Mouse (Mus musculus) bone marrow, adult 2 months (tissue): Measurements from ENCODE around the gene Slc26a10. TPM values are rescaled to one million over a fixed set of nuclear protein-coding genes. Genes with fewer than 3 reads are reported as not detected.
A peak's percentile ranks its signal among the peaks of the same experiment; 100 is the strongest.

Experiments used
- H3K27ac ChIP-seq: fragments of 200-500 bp; 2 replicates; pipeline ENCODE4 v1.5.1; 2012; ENCODE audit warnings: low read depth, mild to moderate bottlenecking, control low read depth, inconsistent platforms, low read length; ENCODE audit not compliant: control insufficient read depth, poor library complexity, insufficient read depth
- H3K4me1 ChIP-seq: fragments of 200-500 bp; 2 replicates; pipeline ENCODE4 v1.6.1; 2011; ENCODE audit warnings: low read length; ENCODE audit not compliant: control insufficient read depth, insufficient read depth
- H3K4me3 ChIP-seq: fragments of 200-500 bp; replicated peaks from 2 replicates; pipeline ENCODE3; 2011; ENCODE audit warnings: mild to moderate bottlenecking, low read depth, low read length, control low read depth; ENCODE audit not compliant: control insufficient read depth
- CTCF ChIP-seq: fragments of 200-500 bp; IDR thresholded peaks from 2 replicates; pipeline ENCODE4 v1.5.1; 2011; ENCODE audit warnings: low read length, control low read depth; ENCODE audit not compliant: control insufficient read depth, insufficient read depth
- POLR2A ChIP-seq: fragments of 200-500 bp; IDR thresholded peaks from 2 replicates; pipeline ENCODE4 v1.6.1; 2011; ENCODE audit warnings: low read depth, mild to moderate bottlenecking, control low read depth, low read length, borderline replicate concordance; ENCODE audit not compliant: control insufficient read depth
- WGBS: fragments of 180-500 bp; shearing (Covaris S2); methylation state at CpG from one replicate; pipeline ENCODE4 v1.1.7; 2018; 5-methylcytosine and 5-hydroxymethylcytosine counted together
- polyA plus RNA-seq: library from polyadenylated mRNA; stranded (reverse); fragments of >200 nt; gene quantifications from 2 replicates; pipeline ENCODE4 v1.2.4, GENCODE M21; 2011; ENCODE audit warnings: low replicate concordance; ENCODE audit not compliant: missing spikeins, insufficient read depth, insufficient read length

The Slc26a10 gene
- polyA plus RNA-seq, 1 experiment: not detected

DNA sequence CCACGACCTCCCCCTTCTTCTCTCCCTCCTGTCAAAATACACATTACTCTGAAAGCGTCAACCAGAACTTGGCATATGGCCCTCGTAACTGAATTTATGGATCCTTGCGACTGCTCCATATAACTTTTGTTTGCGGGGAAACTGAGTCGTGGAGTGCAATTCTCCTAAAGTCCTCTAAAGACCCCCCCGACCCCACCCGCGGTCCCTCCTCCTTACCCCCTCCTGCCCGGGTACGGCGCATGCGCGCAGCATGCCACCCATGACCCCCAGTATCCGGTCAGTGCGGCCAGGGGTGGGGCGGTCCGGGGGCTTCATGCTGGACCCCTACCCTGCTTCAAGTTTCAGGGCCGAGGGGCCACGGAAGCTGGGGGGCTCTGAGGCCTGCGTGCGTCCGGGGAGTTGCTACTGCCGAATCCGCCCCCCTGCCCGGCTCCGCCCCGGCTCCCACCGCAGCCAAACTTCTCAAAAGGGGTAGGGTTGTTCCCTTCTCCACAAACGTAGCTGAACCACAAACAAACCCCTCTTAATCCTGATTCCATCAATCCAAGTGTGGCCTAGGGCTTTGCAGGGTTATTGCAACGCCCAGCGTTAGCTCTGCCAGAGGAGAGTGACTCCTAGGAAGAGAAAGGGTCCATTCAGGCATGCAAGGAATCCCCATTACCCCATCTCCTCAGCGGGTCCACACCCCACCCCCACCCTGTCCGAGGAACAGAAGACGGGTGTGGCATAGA is 9.4 kb upstream of the Slc26a10 start, which contains the start of gene Arhgef25:
TSS of gene Arhgef25 (minus strand) at position 433 of the 731 bp plus-strand sequence.
- WGBS: 17% methylated on average over 35 of the region's 35 CpGs
- Histone ChIP-seq H3K27ac (peak within 1 kb of the TSS; percentile 67), H3K4me1 (peaks cover 1% of the 10 kb centered on the region; the same call in 1 of the 2 replicates), H3K4me3 (peak within 1 kb of the TSS; percentile 34)
- TF ChIP-seq POLR2A (no peak), CTCF (no peak)

DNA sequence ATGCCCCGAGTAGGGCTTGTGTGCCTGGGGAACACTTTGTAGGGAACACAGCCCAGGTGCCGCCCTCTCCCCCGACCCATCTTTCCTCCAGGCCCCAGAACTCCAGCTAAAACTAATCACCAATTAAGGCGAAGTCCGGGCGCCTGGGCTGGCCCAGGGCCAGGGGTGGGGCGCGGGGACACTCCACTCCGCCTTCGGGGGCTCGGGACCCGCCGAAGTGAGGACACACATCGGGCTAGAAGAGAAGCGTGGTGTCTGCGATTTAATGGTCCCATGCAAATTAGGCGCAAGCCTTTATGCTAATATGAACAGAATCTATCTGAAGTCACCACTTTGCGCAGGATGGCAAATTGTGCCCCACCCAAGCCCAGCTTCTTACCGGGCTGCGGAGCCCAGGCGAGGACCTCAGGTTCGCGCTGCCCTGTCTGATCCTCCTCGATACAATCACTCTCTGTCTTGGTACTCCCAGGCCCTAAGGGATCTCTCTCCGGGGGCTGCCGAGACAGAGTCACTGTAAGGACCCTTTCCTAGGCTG is 8.7 kb upstream of the Slc26a10 start:
- peak overlapping the region; percentile 34 for H3K4me3 ChIP-seq
- peak; percentile 40; the same call in 1 of the 2 replicates for TF ChIP-seq POLR2A
- no peak for TF ChIP-seq CTCF
- under 1% methylated on average over 26 of the region's 26 CpGs for WGBS
- H3K27ac ChIP-seq: peak overlapping the region; percentile 67
- peaks cover 1% of the 10 kb centered on the region; the same call in 1 of the 2 replicates for H3K4me1 ChIP-seq

DNA sequence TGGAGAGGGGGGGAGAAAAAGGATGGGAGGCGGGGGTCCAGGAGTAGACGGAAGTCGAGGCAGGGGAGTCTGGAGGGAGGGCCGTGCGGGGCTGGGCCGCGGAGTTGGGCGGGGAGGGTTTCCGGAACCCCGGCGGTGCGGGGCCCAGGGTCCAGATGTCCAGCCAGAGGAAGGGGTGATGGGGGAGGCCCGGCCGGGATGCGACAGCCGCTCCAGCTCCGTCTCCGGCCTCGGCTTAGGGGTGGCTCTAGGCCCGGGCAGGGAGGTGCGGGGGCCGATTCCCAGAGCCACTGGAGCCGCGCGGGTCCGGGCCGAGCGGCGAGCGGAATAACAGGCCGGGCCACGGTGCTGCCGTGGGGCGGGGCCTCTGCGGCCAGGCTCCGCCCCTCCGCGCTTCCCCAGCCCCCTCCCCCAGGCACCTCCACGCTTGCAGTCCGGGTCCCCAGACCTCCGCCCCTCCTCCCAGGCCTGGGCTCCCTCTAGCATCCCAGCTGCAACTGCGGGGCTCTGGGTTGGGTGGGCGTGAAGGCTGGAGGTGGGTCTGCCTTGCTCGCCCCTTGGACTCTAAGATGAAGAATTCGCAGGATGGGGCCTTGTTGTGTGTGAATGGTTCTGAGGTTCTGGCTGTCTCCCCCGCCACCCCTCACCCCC is 8.1 kb upstream of the Slc26a10 start:
- Histone ChIP-seq H3K4me1 (peaks cover 1% of the 10 kb centered on the region; the same call in 1 of the 2 replicates), H3K27ac (no peak overlapping the region), H3K4me3 (peak overlapping the region; percentile 25)
- WGBS: under 1% methylated on average over 43 of the region's 46 CpGs
- no peak for TF ChIP-seq POLR2A
- TF ChIP-seq CTCF: no peak

DNA sequence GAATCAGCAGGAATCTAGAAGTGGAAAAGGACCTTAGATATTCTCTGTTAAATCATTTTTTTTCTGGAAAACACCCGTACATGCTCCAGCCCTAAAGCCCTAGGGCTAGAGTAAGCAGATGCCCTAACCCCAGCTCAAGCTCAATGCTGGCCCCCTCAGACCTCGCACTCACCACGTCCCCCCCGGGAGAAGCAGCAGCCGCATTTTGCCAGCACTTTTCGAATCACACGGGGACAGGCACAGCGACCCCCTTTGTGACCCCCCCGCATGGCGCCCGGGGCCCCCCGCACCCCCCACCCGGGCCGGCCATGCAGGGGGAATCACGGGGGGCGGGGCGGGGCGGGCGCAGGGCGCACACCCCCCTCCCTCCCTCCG is 7.6 kb upstream of the Slc26a10 start:
- no peak for TF ChIP-seq POLR2A
- H3K27ac ChIP-seq: no peak overlapping the region
- WGBS: 3% methylated on average over 21 of the region's 21 CpGs
- H3K4me1 ChIP-seq: peaks cover 1% of the 10 kb centered on the region; the same call in 1 of the 2 replicates
- H3K4me3 ChIP-seq: no peak overlapping the region

DNA sequence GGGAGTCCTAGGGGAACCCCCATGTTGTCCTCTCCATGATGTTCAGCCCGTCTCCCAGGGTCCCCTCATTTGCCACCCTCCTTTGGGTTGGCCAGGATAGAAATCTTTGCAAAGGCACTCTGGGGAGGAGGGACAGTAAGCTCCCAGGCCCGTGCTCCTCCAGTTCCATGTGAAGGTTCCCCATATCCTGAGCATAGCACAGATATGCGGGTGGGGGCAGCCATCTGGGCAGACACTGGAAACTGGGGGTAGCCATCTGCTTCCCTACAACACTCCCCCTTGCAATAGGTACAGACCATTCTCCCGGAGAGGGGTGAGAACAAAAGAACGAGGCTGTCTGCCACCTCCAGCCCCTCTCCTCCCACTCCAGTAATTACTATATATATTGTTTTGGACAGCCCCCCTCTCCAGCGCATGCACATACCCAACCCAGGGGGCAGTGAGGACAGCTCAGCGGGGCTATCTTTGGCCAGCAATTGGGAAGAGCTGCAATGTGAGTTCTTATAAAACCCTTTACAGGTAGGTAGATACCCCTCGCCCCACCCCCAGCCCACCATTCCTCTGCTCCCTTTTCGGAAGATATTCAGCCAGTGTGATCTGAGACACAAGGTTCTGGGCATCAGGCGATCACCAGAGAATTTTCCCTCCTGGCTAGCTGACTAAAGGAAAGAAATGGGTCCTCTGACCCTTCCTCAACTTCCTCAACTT is 7.1 kb upstream of the Slc26a10 start:
- H3K4me3 ChIP-seq: no peak overlapping the region

DNA sequence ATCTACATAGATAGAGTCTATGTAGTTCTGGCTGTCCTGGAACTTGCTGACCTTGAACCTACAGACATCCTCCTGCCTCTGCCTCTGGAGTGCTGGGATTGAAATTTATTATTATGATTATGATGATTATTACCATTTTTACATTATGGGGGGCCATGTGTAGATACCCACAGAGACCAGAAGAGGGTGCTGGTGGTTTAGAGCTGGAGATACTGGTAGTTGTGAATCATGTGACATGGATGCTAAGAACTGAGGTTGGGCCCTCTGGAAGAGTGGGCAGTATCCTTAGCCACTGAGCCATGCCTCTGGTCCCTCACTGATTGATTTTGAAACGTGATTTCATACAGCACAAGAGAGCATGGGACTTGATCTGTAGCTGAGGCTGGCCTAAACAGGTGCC is 6.0 kb upstream of the Slc26a10 start:
- H3K4me1 ChIP-seq: peaks cover 1% of the 10 kb centered on the region; the same call in 1 of the 2 replicates
- 0 out of 2 replicates have a peak, but pooled peaks have one; percentile 15 for TF ChIP-seq CTCF
- TF ChIP-seq POLR2A: no peak

More for the DNA sequence above, 7.1 kb upstream of the Slc26a10 start:
- H3K27ac ChIP-seq: no peak overlapping the region
- H3K4me1 ChIP-seq: peaks cover 1% of the 10 kb centered on the region; the same call in 1 of the 2 replicates
- 80% methylated on average over 10 of the region's 10 CpGs for WGBS
- TF ChIP-seq POLR2A (no peak), CTCF (no peak)

DNA sequence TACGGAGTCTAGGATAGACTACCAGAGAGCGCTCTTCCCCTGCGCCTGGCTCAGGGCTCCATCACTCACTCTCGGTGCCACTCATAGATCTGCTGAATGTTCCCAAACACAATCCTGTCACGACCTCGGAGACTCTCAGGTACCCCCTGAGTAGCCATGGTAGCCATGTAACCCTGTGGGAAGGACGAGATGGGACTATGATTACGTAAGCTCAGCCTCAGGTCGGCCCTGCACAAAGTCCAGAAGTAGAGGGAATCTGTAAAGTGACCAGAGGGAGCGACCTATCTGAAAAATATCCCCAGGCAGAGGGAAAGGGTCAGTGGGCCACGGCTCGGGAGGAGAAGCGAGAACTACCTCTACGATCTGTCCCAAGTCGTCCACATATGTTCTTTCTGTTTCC is 5.1 kb upstream of the Slc26a10 start:
- H3K4me3 ChIP-seq: no peak overlapping the region
- 83% methylated on average over 15 of the region's 15 CpGs for WGBS
- H3K4me1 ChIP-seq: no peaks in the 10 kb centered on the region
- no peak for TF ChIP-seq CTCF
- H3K27ac ChIP-seq: no peak overlapping the region

More for the DNA sequence above, 6.0 kb upstream of the Slc26a10 start:
- Histone ChIP-seq H3K4me3 (no peak overlapping the region), H3K27ac (no peak overlapping the region)
- WGBS: 91% methylated on average over 1 of the region's 1 CpGs

DNA sequence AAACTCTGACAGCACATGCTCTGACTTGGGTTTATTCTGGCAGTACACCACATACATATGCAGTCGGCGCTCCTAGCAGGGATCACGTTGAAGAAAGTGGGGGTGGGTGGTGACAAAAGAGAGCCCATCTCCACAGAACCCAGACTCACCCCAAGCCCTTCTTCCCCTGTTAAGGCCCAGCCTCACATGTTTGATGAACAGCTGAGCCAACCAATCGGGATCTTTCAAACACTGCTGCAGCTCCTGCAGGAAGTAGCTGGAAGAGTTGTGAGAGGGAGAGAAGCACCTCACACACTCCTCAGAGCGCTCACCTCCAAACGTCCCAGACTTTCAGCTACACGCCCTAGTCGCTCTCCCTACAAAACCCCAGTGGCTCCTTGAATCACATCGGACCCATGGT is 4.7 kb upstream of the Slc26a10 start:
- Histone ChIP-seq H3K27ac (no peak overlapping the region), H3K4me1 (no peaks in the 10 kb centered on the region), H3K4me3 (no peak overlapping the region)
- no peak for TF ChIP-seq CTCF
- TF ChIP-seq POLR2A: no peak
- WGBS: 80% methylated on average over 9 of the region's 9 CpGs
